Mouse (Mus musculus): ENCODE data around the gene Scube1.

DNA sequence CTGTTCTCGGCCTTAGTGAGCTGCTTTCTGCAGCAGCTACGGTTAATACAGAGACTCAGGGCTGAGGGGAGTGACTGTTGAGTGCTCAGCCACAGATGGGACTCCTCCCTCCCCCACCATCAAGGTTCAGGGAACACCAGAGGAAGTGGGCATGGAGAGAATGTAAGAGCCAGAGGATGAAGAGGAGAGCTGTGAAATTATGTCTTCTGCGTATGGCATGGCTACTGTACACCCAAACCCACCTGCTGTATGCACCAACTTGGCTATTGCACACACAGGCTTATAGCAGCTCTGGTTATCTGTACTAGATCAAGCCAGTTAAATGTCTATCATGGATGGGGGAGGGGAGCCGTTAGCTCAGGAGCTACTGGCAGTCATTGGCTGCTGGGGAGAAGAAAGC is 123.6 kb downstream of the Scube1 start:
- TF ChIP-seq POLR2A (IDR thresholded peaks at IDR 0.05; ENCODE audit: extremely low read depth, insufficient read depth, low read length): no peak
- TF ChIP-seq CTCF (IDR thresholded peaks at IDR 0.05; ENCODE audit: low read depth, low read length): no peak
